Mouse (Mus musculus) neural tube, embryonic 15.5 days (tissue): Measurements from ENCODE around the gene Usp29. TPM values are rescaled to one million over a fixed set of nuclear protein-coding genes. Genes with fewer than 3 reads are reported as not detected.
"Not testable (repeated sequence)": the region's sequence is repeated elsewhere in the genome, so short reads cannot be mapped to it uniquely, and the experiment has no call there.

Source experiments
- ATAC-seq: fragments of 200-750 bp; cut with Nextera tagmentation; 2 replicates; pipeline ENCODE4 v1.8.0; 2017; ENCODE audit warnings: mild to moderate bottlenecking, moderate TSS enrichment, moderate library complexity; ENCODE audit not compliant: low FRiP score
- H3K27ac ChIP-seq: fragments of 300-500 bp; sonication (generic); replicated peaks from 2 replicates; pipeline ENCODE4 v1.5.1; 2015; ENCODE audit warnings: mild to moderate bottlenecking, inconsistent platforms
- H3K27me3 ChIP-seq: fragments of 300-500 bp; sonication (generic); replicated peaks from 2 replicates; pipeline ENCODE4 v1.6.1; 2015; ENCODE audit warnings: inconsistent platforms
- H3K36me3 ChIP-seq: fragments of 300-500 bp; sonication (generic); 2 replicates; pipeline ENCODE4 v1.6.1; 2015; ENCODE audit warnings: inconsistent platforms
- H3K4me1 ChIP-seq: fragments of 300-500 bp; sonication (generic); 2 replicates; pipeline ENCODE4 v1.6.1; 2015; ENCODE audit warnings: inconsistent platforms
- H3K4me2 ChIP-seq: fragments of 300-500 bp; sonication (generic); 2 replicates; pipeline ENCODE4 v1.6.1; 2015; ENCODE audit warnings: inconsistent platforms, mild to moderate bottlenecking, moderate library complexity
- H3K4me3 ChIP-seq: fragments of 300-500 bp; sonication (generic); replicated peaks from 2 replicates; pipeline ENCODE4 v1.5.1; 2015; ENCODE audit warnings: mild to moderate bottlenecking, inconsistent platforms
- H3K9ac ChIP-seq: fragments of 300-500 bp; sonication (generic); replicated peaks from 2 replicates; pipeline ENCODE4 v1.6.1; 2015; ENCODE audit warnings: mild to moderate bottlenecking, inconsistent platforms
- H3K9me3 ChIP-seq: fragments of 300-500 bp; sonication (generic); replicated peaks from 2 replicates; pipeline ENCODE4 v1.6.1; 2016; ENCODE audit warnings: inconsistent platforms
- WGBS: fragments of 180-500 bp; shearing (Covaris S2); methylation state at CpG from one replicate; pipeline ENCODE4 v1.1.7; 2015; ENCODE audit warnings: mixed read lengths; 5-methylcytosine and 5-hydroxymethylcytosine counted together
- polyA plus RNA-seq: library from polyadenylated mRNA; unstranded; fragments of >200 nt; fragmentation: Nextera tagmentation; extraction: Ambion mirVana; gene quantifications from 2 replicates; pipeline ENCODE4 v1.2.1, GENCODE M21; 2015

The Usp29 gene
- polyA plus RNA-seq, 1 experiment from 2014 or later = 32.1 TPM

DNA sequence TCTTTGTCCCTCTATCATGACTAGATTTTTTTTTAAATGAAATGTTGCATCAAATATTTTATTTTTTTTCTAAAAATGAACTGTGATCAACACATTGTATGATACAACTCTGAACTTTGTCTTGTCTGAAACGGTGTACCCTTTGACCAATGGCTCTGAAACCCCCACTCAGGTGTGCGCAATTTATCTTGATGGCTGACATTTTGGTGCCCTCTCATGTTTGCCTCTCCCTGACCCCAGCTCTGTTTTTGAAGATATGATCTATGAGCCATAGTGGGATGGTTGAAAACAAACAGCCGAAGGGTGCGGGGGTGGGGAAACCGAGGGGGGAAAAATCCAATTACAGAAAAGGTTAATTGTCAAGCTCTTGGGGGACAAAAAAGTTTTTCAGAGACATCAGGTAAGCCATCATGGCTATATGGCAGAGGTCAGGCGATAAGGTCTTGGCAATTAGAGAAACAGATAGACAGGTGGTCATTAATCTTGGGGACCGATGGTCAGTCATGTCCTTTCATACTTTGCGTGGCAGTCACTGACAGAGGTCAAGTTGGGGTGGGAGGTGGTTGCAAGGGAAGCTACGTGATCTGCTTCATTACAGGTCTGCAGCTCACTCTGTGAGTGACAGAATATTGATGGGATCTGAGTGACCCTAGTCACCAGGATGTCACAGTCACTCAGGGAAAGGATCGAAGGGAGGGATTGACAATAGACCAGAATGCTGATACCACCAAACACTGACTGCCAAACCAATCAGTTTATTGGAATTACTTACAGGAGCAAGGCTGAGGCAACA, 125.4 kb downstream of the Usp29 start:
- no peaks in the 10 kb centered on the region for H3K36me3 ChIP-seq
- H3K9me3 ChIP-seq = no peaks in the 10 kb centered on the region
- no peak overlapping the region for H3K4me3 ChIP-seq
- peaks cover 17% of the 10 kb centered on the region for H3K4me1 ChIP-seq
- no peak overlapping the region for H3K27ac ChIP-seq
- no peak overlapping the region for H3K4me2 ChIP-seq
- H3K9ac ChIP-seq = no peak overlapping the region
- no peaks in the 10 kb centered on the region for H3K27me3 ChIP-seq
- no peak for ATAC-seq
- 81% methylated on average over 10 of the region's 10 CpGs for WGBS

DNA sequence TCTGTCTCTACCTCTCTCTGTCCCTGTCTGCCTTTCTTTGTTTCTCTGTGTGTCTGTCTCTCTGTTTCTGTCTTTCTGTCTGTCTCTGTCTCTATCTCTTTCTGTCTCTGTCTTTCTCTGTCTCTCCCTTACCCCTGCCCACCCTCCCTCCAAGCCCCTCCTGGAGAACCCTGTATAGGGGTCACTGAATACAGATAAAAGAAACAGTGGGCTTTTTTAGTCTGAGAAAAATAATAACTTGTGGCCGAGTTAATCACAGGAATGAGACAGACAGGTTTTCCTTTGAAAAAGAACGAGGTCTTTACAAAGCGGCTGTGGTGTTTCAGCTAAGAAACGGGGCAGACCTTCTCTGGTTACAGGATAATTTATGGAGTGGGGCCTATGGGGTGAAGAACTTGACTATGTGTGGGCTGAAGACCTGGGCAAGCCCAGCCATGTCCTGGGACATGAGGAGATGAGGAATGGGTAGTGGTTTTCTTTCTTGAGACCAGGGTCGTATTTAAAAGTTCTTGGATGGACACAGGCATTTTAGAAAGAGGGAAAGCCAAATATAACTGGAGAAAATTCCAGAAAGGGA, 128.4 kb downstream of the Usp29 start:
- no peaks in the 10 kb centered on the region for H3K27me3 ChIP-seq
- ATAC-seq = no peak
- H3K9ac ChIP-seq = no peak overlapping the region
- peaks cover 9% of the 10 kb centered on the region for H3K4me1 ChIP-seq
- H3K27ac ChIP-seq = no peak overlapping the region
- no peaks in the 10 kb centered on the region for H3K9me3 ChIP-seq
- 20% methylated on average over 5 of the region's 5 CpGs for WGBS
- no peak overlapping the region for H3K4me3 ChIP-seq
- no peak overlapping the region for H3K4me2 ChIP-seq
- no peaks in the 10 kb centered on the region for H3K36me3 ChIP-seq

- H3K4me2 ChIP-seq = peak overlapping the region; percentile 33
- WGBS = 7% methylated on average over 6 of the region's 6 CpGs
- H3K9ac ChIP-seq = no peak overlapping the region
- H3K4me3 ChIP-seq = no peak overlapping the region
- H3K36me3 ChIP-seq = no peaks in the 10 kb centered on the region
- no peaks in the 10 kb centered on the region for H3K9me3 ChIP-seq
- H3K4me1 ChIP-seq = peaks cover 9% of the 10 kb centered on the region
- H3K27ac ChIP-seq = no peak overlapping the region; the same call in 1 of the 2 replicates
- ATAC-seq = peak; percentile 92
- H3K27me3 ChIP-seq = no peaks in the 10 kb centered on the region
Observed at GRCm38 (mm10) chr7:6860689-6861088, 130.3 kb downstream of the Usp29 start.

GRCm38 (mm10) chr7:6866351-6866750, 136.0 kb downstream of the Usp29 start:
- Histone ChIP-seq H3K9ac (no peak overlapping the region), H3K4me1 (peaks cover 5% of the 10 kb centered on the region; the same call in 1 of the 2 replicates), H3K4me2 (no peak overlapping the region), H3K9me3 (no peaks in the 10 kb centered on the region), H3K27ac (no peak overlapping the region), H3K36me3 (no peaks in the 10 kb centered on the region), H3K27me3 (no peaks in the 10 kb centered on the region), H3K4me3 (no peak overlapping the region)
- no peak for ATAC-seq

GRCm38 (mm10) chr7:6868831-6869230, 138.5 kb downstream of the Usp29 start:
- Histone ChIP-seq H3K9ac (no peak overlapping the region), H3K9me3 (0 out of 2 replicates have a peak, but pooled peaks cover 3% of the 10 kb centered on the region), H3K27me3 (no peaks in the 10 kb centered on the region), H3K4me3 (no peak overlapping the region), H3K4me2 (no peak overlapping the region), H3K36me3 (no peaks in the 10 kb centered on the region), H3K27ac (no peak overlapping the region), H3K4me1 (peaks cover 5% of the 10 kb centered on the region; the same call in 1 of the 2 replicates)
- no peak for ATAC-seq
- 67% methylated on average over 3 of the region's 3 CpGs for WGBS

DNA sequence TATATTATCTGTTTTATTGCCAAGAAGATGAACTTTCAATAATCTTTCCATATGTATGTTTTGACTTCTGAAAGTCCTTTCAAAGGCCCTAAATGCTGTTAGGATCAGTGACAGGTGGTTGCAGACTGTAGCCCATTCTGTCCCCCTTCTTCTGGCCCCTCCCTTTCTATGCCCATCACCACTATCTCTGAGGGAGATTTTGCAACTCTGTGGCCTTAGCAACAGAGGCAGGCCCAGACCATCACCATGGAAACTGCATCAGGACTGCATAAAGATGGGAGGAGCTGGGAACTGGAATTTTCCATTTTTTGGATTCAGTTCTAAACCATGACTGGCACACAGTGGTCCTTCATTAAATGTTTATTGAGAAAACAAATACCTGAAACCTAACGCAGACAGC, 139.2 kb downstream of the Usp29 start:
- peaks cover 6% of the 10 kb centered on the region; the same call in 1 of the 2 replicates for H3K4me1 ChIP-seq
- 63% methylated on average over 1 of the region's 1 CpGs for WGBS
- H3K27ac ChIP-seq = no peak overlapping the region
- H3K9ac ChIP-seq = no peak overlapping the region
- H3K27me3 ChIP-seq = no peaks in the 10 kb centered on the region
- no peaks in the 10 kb centered on the region for H3K36me3 ChIP-seq
- 0 out of 2 replicates have a peak, but pooled peaks cover 3% of the 10 kb centered on the region for H3K9me3 ChIP-seq
- peak; percentile 72 for ATAC-seq
- no peak overlapping the region for H3K4me2 ChIP-seq
- no peak overlapping the region for H3K4me3 ChIP-seq

DNA sequence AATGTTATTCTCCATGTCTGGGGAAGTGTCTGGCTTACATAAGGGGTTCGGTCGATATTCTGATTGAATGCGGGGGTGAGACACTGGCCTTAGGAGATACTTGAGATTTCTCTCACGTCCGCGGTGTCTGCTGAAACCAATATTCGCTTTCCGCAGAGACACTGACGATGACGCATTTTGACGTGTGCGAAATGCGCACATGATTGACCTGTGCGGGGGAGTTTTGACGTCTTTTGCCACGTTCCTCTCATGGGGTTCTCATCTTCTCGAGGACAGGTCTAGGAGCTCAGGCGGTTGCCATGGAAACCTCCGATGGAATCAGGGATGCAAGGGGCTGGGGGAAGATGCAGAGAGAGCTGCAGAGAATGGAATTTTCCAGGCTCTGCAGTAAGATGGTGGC, 144.1 kb downstream of the Usp29 start:
- Histone ChIP-seq H3K4me3 (no peak overlapping the region), H3K4me2 (peak overlapping the region; percentile 28; the same call in 1 of the 2 replicates), H3K9me3 (0 out of 2 replicates have a peak, but pooled peaks cover 3% of the 10 kb centered on the region), H3K4me1 (peaks cover 10% of the 10 kb centered on the region; the same call in 1 of the 2 replicates), H3K27ac (peak overlapping the region; percentile 54), H3K36me3 (no peaks in the 10 kb centered on the region), H3K9ac (no peak overlapping the region), H3K27me3 (no peaks in the 10 kb centered on the region)
- ATAC-seq = peak; percentile 76; the same call in 1 of the 2 replicates
- WGBS = 67% methylated on average over 19 of the region's 19 CpGs

DNA sequence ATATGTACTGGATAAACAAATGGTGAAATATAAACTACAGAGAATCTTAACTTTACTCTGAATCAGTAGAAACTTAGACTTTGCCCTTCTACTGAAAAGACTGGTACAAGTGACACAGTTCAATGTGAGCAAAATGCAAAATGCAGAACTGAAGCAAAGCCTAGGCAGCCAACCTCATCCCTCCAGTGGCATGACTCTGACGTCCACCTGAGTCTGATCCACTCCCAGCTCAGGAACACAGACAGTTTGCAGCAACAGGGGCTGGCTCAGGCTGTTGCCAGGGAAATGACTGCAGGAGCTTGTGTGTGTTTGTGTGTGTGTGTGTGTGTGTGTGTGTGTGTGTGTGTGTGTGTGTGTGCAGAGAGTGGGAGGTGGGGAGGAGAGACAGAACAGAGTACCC, 147.8 kb downstream of the Usp29 start:
- H3K4me2 ChIP-seq = no peak overlapping the region
- no peak overlapping the region for H3K4me3 ChIP-seq
- peaks cover 10% of the 10 kb centered on the region; the same call in 1 of the 2 replicates for H3K4me1 ChIP-seq
- H3K36me3 ChIP-seq = no peaks in the 10 kb centered on the region
- no peaks in the 10 kb centered on the region for H3K27me3 ChIP-seq
- no peak overlapping the region for H3K27ac ChIP-seq
- no peak overlapping the region for H3K9ac ChIP-seq
- no peaks in the 10 kb centered on the region for H3K9me3 ChIP-seq
- ATAC-seq = no peak
- WGBS = 68% methylated on average over 1 of the region's 1 CpGs

DNA sequence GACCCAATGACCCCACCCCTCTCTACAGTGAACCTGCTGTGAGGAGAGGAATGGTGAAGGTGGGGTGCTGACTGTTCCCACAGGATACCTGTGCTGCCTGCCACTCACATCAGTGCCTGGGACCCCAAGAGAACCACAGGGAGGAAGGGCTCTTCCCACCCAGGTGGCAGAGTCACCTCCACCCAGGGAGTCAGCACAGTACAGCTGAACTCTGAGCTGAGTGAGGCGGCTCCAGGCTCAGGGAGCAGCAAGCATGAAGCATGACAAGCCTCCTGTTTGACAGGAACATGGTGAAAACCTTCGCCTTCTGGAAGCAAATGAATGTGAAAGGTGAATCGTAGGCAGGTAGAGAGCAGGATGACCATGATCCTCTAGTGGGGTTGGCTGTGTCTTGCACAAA, 148.5 kb downstream of the Usp29 start:
- not testable (repeated sequence) for H3K9me3 ChIP-seq, H3K27me3 ChIP-seq, H3K4me3 ChIP-seq, H3K9ac ChIP-seq, H3K4me2 ChIP-seq, ATAC-seq, H3K27ac ChIP-seq, H3K4me1 ChIP-seq, H3K36me3 ChIP-seq
- WGBS = 91% methylated on average over 3 of the region's 3 CpGs

GRCm38 (mm10) chr7:6879512-6880164, 149.3 kb downstream of the Usp29 start:
- Histone ChIP-seq H3K4me1 (peaks cover 7% of the 10 kb centered on the region; the same call in 1 of the 2 replicates), H3K4me3 (no peak overlapping the region), H3K4me2 (no peak overlapping the region), H3K9ac (no peak overlapping the region), H3K9me3 (no peaks in the 10 kb centered on the region), H3K27ac (no peak overlapping the region), H3K36me3 (no peaks in the 10 kb centered on the region), H3K27me3 (no peaks in the 10 kb centered on the region)
- no peak for ATAC-seq
- 90% methylated on average over 11 of the region's 11 CpGs for WGBS

- H3K9me3 ChIP-seq, H3K27me3 ChIP-seq, H3K36me3 ChIP-seq, H3K27ac ChIP-seq, H3K9ac ChIP-seq, H3K4me3 ChIP-seq, H3K4me1 ChIP-seq, H3K4me2 ChIP-seq: not testable (repeated sequence)
- ATAC-seq = peak; percentile 33; the same call in 1 of the 2 replicates
- WGBS = 80% methylated on average over 1 of the region's 1 CpGs
Observed at GRCm38 (mm10) chr7:6880918-6881317, 150.5 kb downstream of the Usp29 start.
